Mouse (Mus musculus) intestine, embryonic 15.5 days (tissue): Measurements from ENCODE around the gene Fam168a. TPM values are rescaled to one million over a fixed set of nuclear protein-coding genes. Genes with fewer than 3 reads are reported as not detected.

ENCODE experiments used
- ATAC-seq: fragments of 200-750 bp; cut with Nextera tagmentation; 2 replicates; pipeline ENCODE4 v1.8.0; 2017; ENCODE audit warnings: moderate TSS enrichment, moderate library complexity
- H3K27ac ChIP-seq: fragments of 300-500 bp; sonication (generic); 2 replicates; pipeline ENCODE4 v1.5.1; 2015; ENCODE audit warnings: mild to moderate bottlenecking, inconsistent platforms
- H3K27me3 ChIP-seq: fragments of 300-500 bp; sonication (generic); replicated peaks from 2 replicates; pipeline ENCODE4 v1.6.1; 2015; ENCODE audit warnings: inconsistent platforms
- H3K36me3 ChIP-seq: fragments of 300-500 bp; sonication (generic); 2 replicates; pipeline ENCODE4 v1.6.1; 2015; ENCODE audit warnings: inconsistent platforms
- H3K4me1 ChIP-seq: fragments of 300-500 bp; sonication (generic); replicated peaks from 2 replicates; pipeline ENCODE4 v1.6.1; 2015; ENCODE audit warnings: inconsistent platforms
- H3K4me2 ChIP-seq: fragments of 300-500 bp; sonication (generic); replicated peaks from 2 replicates; pipeline ENCODE4 v1.6.1; 2015; ENCODE audit warnings: mild to moderate bottlenecking, inconsistent platforms
- H3K4me3 ChIP-seq: fragments of 300-500 bp; sonication (generic); replicated peaks from 2 replicates; pipeline ENCODE4 v1.5.1; 2015; ENCODE audit warnings: inconsistent platforms
- H3K9ac ChIP-seq: fragments of 300-500 bp; sonication (generic); 2 replicates; pipeline ENCODE4 v1.6.1; 2015; ENCODE audit warnings: inconsistent platforms
- H3K9me3 ChIP-seq: fragments of 300-500 bp; sonication (generic); 2 replicates; pipeline ENCODE4 v1.6.1; 2016; ENCODE audit warnings: inconsistent platforms
- WGBS: fragments of 180-500 bp; shearing (Covaris S2); methylation state at CpG from one replicate; pipeline ENCODE4 v1.1.7; 2015; 5-methylcytosine and 5-hydroxymethylcytosine counted together
- polyA plus RNA-seq: library from polyadenylated mRNA; unstranded; fragments of >200 nt; fragmentation: Nextera tagmentation; extraction: Ambion mirVana; gene quantifications from 2 replicates; pipeline ENCODE4 v1.2.1, GENCODE M21; 2015

Fam168a gene
- polyA plus RNA-seq, 1 experiment from 2014 or later: 25.1 TPM

GRCm38 (mm10) chr7:100811912-100812311 is 105.5 kb downstream of the Fam168a start:
- Histone ChIP-seq H3K4me1 (no peaks in the 10 kb centered on the region), H3K9me3 (no peaks in the 10 kb centered on the region), H3K36me3 (0 out of 2 replicates have a peak, but pooled peaks cover 3% of the 10 kb centered on the region), H3K27me3 (no peaks in the 10 kb centered on the region), H3K9ac (no peak overlapping the region), H3K4me2 (no peak overlapping the region), H3K27ac (no peak overlapping the region), H3K4me3 (no peak overlapping the region)
- ATAC-seq: no peak
- WGBS: 77% methylated on average over 5 of the region's 5 CpGs

- Histone ChIP-seq H3K4me2 (no peak overlapping the region), H3K27ac (no peak overlapping the region), H3K4me3 (no peak overlapping the region), H3K4me1 (no peaks in the 10 kb centered on the region), H3K27me3 (no peaks in the 10 kb centered on the region), H3K9me3 (no peaks in the 10 kb centered on the region), H3K36me3 (0 out of 2 replicates have a peak, but pooled peaks cover 3% of the 10 kb centered on the region), H3K9ac (no peak overlapping the region)
- WGBS: 84% methylated on average over 5 of the region's 5 CpGs
- no peak for ATAC-seq
Observed at GRCm38 (mm10) chr7:100812641-100813040, 106.2 kb downstream of the Fam168a start.

- Histone ChIP-seq H3K4me3 (no peak overlapping the region), H3K9me3 (no peaks in the 10 kb centered on the region), H3K9ac (no peak overlapping the region), H3K36me3 (no peaks in the 10 kb centered on the region), H3K4me2 (no peak overlapping the region), H3K27me3 (no peaks in the 10 kb centered on the region), H3K27ac (no peak overlapping the region), H3K4me1 (no peaks in the 10 kb centered on the region)
- WGBS: 69% methylated on average over 8 of the region's 8 CpGs
- no peak for ATAC-seq
Observed at GRCm38 (mm10) chr7:100815900-100816570, 109.6 kb downstream of the Fam168a start.

GRCm38 (mm10) chr7:100816759-100817441 is 110.5 kb downstream of the Fam168a start:
- 53% methylated on average over 6 of the region's 6 CpGs for WGBS
- H3K36me3 ChIP-seq: no peaks in the 10 kb centered on the region
- H3K4me1 ChIP-seq: no peaks in the 10 kb centered on the region
- no peak for ATAC-seq
- no peak overlapping the region for H3K4me3 ChIP-seq
- H3K27ac ChIP-seq: no peak overlapping the region
- no peak overlapping the region for H3K9ac ChIP-seq
- H3K9me3 ChIP-seq: no peaks in the 10 kb centered on the region
- no peaks in the 10 kb centered on the region for H3K27me3 ChIP-seq
- no peak overlapping the region for H3K4me2 ChIP-seq

- H3K9me3 ChIP-seq: no peaks in the 10 kb centered on the region
- no peaks in the 10 kb centered on the region for H3K4me1 ChIP-seq
- no peak for ATAC-seq
- no peaks in the 10 kb centered on the region for H3K36me3 ChIP-seq
- H3K27ac ChIP-seq: no peak overlapping the region
- H3K4me2 ChIP-seq: no peak overlapping the region
- 75% methylated on average over 2 of the region's 2 CpGs for WGBS
- H3K4me3 ChIP-seq: no peak overlapping the region
- H3K27me3 ChIP-seq: no peaks in the 10 kb centered on the region
- H3K9ac ChIP-seq: no peak overlapping the region
Observed at GRCm38 (mm10) chr7:100817442-100817760, 111.0 kb downstream of the Fam168a start.

- no peak overlapping the region for H3K4me2 ChIP-seq
- no peak for ATAC-seq
- no peaks in the 10 kb centered on the region for H3K4me1 ChIP-seq
- no peak overlapping the region for H3K4me3 ChIP-seq
- no peaks in the 10 kb centered on the region for H3K36me3 ChIP-seq
- 86% methylated on average over 4 of the region's 4 CpGs for WGBS
- no peak overlapping the region for H3K9ac ChIP-seq
- H3K27ac ChIP-seq: no peak overlapping the region
- H3K27me3 ChIP-seq: no peaks in the 10 kb centered on the region
- H3K9me3 ChIP-seq: no peaks in the 10 kb centered on the region
Observed at GRCm38 (mm10) chr7:100818401-100819064, 112.1 kb downstream of the Fam168a start.

GRCm38 (mm10) chr7:100824661-100825060 is 118.2 kb downstream of the Fam168a start:
- no peaks in the 10 kb centered on the region for H3K4me1 ChIP-seq
- H3K27me3 ChIP-seq: no peaks in the 10 kb centered on the region
- WGBS: 89% methylated on average over 3 of the region's 3 CpGs
- no peak overlapping the region for H3K9ac ChIP-seq
- no peaks in the 10 kb centered on the region for H3K36me3 ChIP-seq
- ATAC-seq: no peak
- no peak overlapping the region for H3K4me2 ChIP-seq
- H3K4me3 ChIP-seq: no peak overlapping the region
- no peak overlapping the region for H3K27ac ChIP-seq
- no peaks in the 10 kb centered on the region for H3K9me3 ChIP-seq

GRCm38 (mm10) chr7:100828549-100828948 is 122.1 kb downstream of the Fam168a start:
- H3K9me3 ChIP-seq: no peaks in the 10 kb centered on the region
- no peaks in the 10 kb centered on the region for H3K4me1 ChIP-seq
- no peak overlapping the region for H3K27ac ChIP-seq
- H3K36me3 ChIP-seq: 0 out of 2 replicates have a peak, but pooled peaks cover 4% of the 10 kb centered on the region
- H3K4me2 ChIP-seq: no peak overlapping the region
- no peak overlapping the region for H3K9ac ChIP-seq
- ATAC-seq: no peak
- 82% methylated on average over 2 of the region's 2 CpGs for WGBS
- no peaks in the 10 kb centered on the region for H3K27me3 ChIP-seq
- no peak overlapping the region for H3K4me3 ChIP-seq

- Histone ChIP-seq H3K4me3 (no peak overlapping the region), H3K9ac (no peak overlapping the region), H3K4me1 (no peaks in the 10 kb centered on the region), H3K27me3 (no peaks in the 10 kb centered on the region), H3K36me3 (peaks cover 4% of the 10 kb centered on the region; the same call in 1 of the 2 replicates), H3K27ac (no peak overlapping the region), H3K4me2 (no peak overlapping the region), H3K9me3 (no peaks in the 10 kb centered on the region)
- 91% methylated on average over 1 of the region's 1 CpGs for WGBS
- ATAC-seq: no peak
Observed at GRCm38 (mm10) chr7:100833859-100834258, 127.4 kb downstream of the Fam168a start.

- 88% methylated on average over 7 of the region's 7 CpGs for WGBS
- H3K36me3 ChIP-seq: peaks cover 4% of the 10 kb centered on the region; the same call in 1 of the 2 replicates
- no peak for ATAC-seq
Observed at GRCm38 (mm10) chr7:100835168-100835567, 128.7 kb downstream of the Fam168a start.

GRCm38 (mm10) chr7:100835711-100836110 is 129.3 kb downstream of the Fam168a start:
- H3K36me3 ChIP-seq: peaks cover 4% of the 10 kb centered on the region; the same call in 1 of the 2 replicates
- no peaks in the 10 kb centered on the region for H3K9me3 ChIP-seq
- WGBS: 87% methylated on average over 6 of the region's 6 CpGs

More at GRCm38 (mm10) chr7:100835168-100835567, 128.7 kb downstream of the Fam168a start:
- Histone ChIP-seq H3K4me1 (no peaks in the 10 kb centered on the region), H3K27ac (no peak overlapping the region), H3K4me3 (no peak overlapping the region), H3K9me3 (no peaks in the 10 kb centered on the region), H3K27me3 (no peaks in the 10 kb centered on the region), H3K9ac (no peak overlapping the region), H3K4me2 (no peak overlapping the region)

GRCm38 (mm10) chr7:100836657-100837056 is 130.2 kb downstream of the Fam168a start:
- Histone ChIP-seq H3K4me2 (no peak overlapping the region), H3K27me3 (no peaks in the 10 kb centered on the region), H3K9ac (no peak overlapping the region), H3K4me3 (no peak overlapping the region), H3K9me3 (no peaks in the 10 kb centered on the region), H3K27ac (no peak overlapping the region), H3K4me1 (no peaks in the 10 kb centered on the region), H3K36me3 (no peaks in the 10 kb centered on the region; the same call in 1 of the 2 replicates)
- no peak for ATAC-seq
- 91% methylated on average over 10 of the region's 10 CpGs for whole genome bisulfite sequencing

More at GRCm38 (mm10) chr7:100835711-100836110, 129.3 kb downstream of the Fam168a start:
- Histone ChIP-seq H3K4me3 (no peak overlapping the region), H3K4me2 (no peak overlapping the region), H3K27me3 (no peaks in the 10 kb centered on the region), H3K27ac (no peak overlapping the region), H3K9ac (no peak overlapping the region), H3K4me1 (no peaks in the 10 kb centered on the region)
- no peak for ATAC-seq
